Mouse (Mus musculus) CD4-positive helper T cell, adult 2 months (primary cell): ENCODE measurements at regions not wholly inside any gene's neighbourhood (a gene's known extent, or its start where the extent isn't known, plus 50 kb on each side); places are given as distances from the start of the nearest gene placed in this dataset.

ENCODE experiments used
- DNase-seq: peaks from one replicate; pipeline ENCODE4 v3.0.0-alpha.2; 2012; ENCODE audit warnings: low read depth, missing footprints, low spot score

- DNase-seq, result no peak
Observed at GRCm38 (mm10) chr10:56770629-56771028, 393.5 kb downstream of the Gja1 start.

- no peak for DNase-seq
Observed at GRCm38 (mm10) chr10:56782265-56782664, 405.1 kb downstream of the Gja1 start.

GRCm38 (mm10) chr10:56783941-56784340 lies 406.8 kb downstream of the Gja1 start:
- no peak for DNase-seq

GRCm38 (mm10) chr10:56788081-56788480 lies 411.0 kb downstream of the Gja1 start:
- no peak for DNase-seq

- no peak for DNase-seq
Observed at GRCm38 (mm10) chr10:56793074-56793473, 415.9 kb downstream of the Gja1 start.

- DNase-seq, result no peak
Observed at GRCm38 (mm10) chr10:56795396-56795795, 418.3 kb downstream of the Gja1 start.

GRCm38 (mm10) chr10:56799307-56799706 lies 422.2 kb downstream of the Gja1 start:
- no peak for DNase-seq

- DNase-seq, result no peak
Observed at GRCm38 (mm10) chr10:56799745-56800144, 422.6 kb downstream of the Gja1 start.

- no peak for DNase-seq
Observed at GRCm38 (mm10) chr10:56809006-56809405, 431.9 kb downstream of the Gja1 start.

- DNase-seq, result no peak
Observed at GRCm38 (mm10) chr10:56822158-56822557, 445.0 kb downstream of the Gja1 start.

GRCm38 (mm10) chr10:56831331-56831730 lies 454.2 kb downstream of the Gja1 start:
- no peak for DNase-seq

GRCm38 (mm10) chr10:56831966-56832365 lies 454.8 kb downstream of the Gja1 start:
- DNase-seq, result no peak

- DNase-seq, result no peak
Observed at GRCm38 (mm10) chr10:56836130-56836529, 459.0 kb downstream of the Gja1 start.

GRCm38 (mm10) chr10:56839006-56839495 lies 461.9 kb downstream of the Gja1 start:
- no peak for DNase-seq

- no peak for DNase-seq
Observed at GRCm38 (mm10) chr10:56839545-56839944, 462.4 kb downstream of the Gja1 start.

- DNase-seq, result no peak
Observed at GRCm38 (mm10) chr10:56840732-56841131, 463.6 kb downstream of the Gja1 start.

GRCm38 (mm10) chr10:56841486-56841885 lies 464.4 kb downstream of the Gja1 start:
- DNase-seq, result no peak

GRCm38 (mm10) chr10:56841973-56842372 lies 464.8 kb downstream of the Gja1 start:
- DNase-seq, result no peak

- no peak for DNase-seq
Observed at GRCm38 (mm10) chr10:56852484-56852883, 475.4 kb downstream of the Gja1 start.

- no peak for DNase-seq
Observed at GRCm38 (mm10) chr10:56856186-56856585, 479.1 kb downstream of the Gja1 start.

- no peak for DNase-seq
Observed at GRCm38 (mm10) chr10:56879744-56880143, 502.6 kb downstream of the Gja1 start.

- DNase-seq, result no peak
Observed at GRCm38 (mm10) chr10:56880154-56880591, 503.0 kb downstream of the Gja1 start.

- DNase-seq, result no peak
Observed at GRCm38 (mm10) chr10:56884456-56885410, 507.6 kb downstream of the Gja1 start.
